Mouse (Mus musculus): Measurements from ENCODE around the gene Cptp. TPM values are rescaled to one million over a fixed set of nuclear protein-coding genes. Genes with fewer than 3 reads are reported as not detected.

Cptp gene
- total RNA-seq, 2 experiments from 2014 or later, result 21.7 to 28.9 TPM

DNA sequence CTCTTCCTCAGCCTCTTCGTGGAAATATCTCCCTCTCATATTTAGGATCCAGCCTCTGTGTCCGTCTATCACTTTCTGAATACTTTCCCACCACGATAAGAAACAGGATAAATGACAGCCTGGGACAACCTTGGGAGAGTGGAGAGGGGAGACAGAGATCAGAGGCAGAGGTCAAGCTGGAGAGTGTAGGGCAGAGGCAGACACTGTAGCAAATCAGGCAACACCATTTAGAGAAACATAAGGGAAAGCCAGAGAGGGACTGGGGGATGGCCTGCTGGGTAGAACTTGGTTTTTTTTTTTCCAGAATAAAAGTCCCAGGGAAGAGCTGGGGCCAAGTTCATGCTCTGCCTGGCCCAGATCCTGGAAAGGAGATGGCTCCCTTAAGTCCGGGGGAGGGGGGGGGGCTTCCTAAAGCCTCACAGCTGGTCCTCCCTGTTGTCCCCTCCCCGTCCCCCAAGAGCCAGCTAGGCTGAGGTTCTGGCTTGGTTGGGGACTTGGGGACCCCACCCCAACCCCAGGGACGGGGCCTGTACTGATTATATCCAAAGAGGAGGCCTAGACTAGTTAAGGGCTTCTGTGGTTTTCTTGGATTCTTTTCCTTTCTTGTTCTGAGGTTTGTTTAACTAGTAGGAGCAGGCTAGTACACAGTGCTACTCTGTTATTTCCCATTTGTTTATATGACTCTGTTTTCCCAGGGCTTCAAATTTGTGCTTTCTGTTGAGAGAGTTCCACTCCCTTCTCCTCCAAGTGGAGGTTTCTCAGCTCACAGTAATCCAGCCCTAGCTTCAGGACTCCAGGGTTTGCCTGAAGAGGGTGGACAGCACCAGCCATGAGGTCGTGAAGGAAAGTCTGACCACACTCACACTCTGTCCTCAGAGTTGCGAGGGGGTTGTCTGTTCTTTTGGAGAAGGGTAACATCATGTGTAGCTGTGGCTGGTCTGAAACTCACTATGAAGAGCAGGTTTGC lies 30.8 kb downstream of the Cptp start:
- H3K27ac ChIP-seq, result no peak overlapping the region
- no peak for DNase-seq (ENCODE audit: extremely low spot score in 1 of 2, low spot score in 2 of 2)
- intact Hi-C loops (cut with DNase I), result no loop called here
- TF ChIP-seq CTCF (IDR thresholded peaks at IDR 0.05), result no peak
- H3K4me3 ChIP-seq, result no peak overlapping the region

DNA sequence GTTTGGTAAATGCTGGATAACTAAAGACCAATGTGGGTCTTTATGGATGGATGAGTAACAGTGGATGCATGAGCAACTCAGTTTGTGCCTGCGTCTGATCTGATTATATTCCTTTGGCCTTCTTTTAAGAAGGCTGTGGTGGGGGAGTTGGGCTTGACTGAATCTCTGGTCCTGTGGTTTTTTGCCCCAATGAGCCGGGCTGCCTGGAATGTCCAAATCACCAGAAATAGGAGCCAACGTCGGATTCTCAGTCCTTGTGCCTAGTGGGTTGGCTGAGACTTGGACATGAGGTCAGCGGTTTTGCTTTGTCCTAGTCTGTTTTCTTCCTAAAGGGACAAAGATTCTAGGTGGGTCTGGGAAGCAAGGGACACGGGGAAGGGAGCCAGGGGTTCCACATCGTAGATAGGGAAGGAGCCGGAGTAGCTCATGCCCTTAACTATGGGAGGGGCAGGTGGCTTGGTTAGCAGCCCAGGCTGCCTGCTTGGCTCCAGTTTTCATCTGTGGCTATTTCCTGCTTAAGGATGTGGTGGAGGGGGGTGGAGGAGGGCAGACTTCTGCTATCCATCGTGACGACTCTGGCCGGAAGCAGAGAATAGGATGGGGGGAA lies 31.7 kb downstream of the Cptp start:
- no peak for DNase-seq (ENCODE audit: extremely low spot score in 1 of 2, low spot score in 2 of 2)
- Histone ChIP-seq H3K4me3 (no peak overlapping the region), H3K27ac (no peak overlapping the region)
- intact Hi-C loops (cut with DNase I), result no loop called here
- TF ChIP-seq CTCF (IDR thresholded peaks at IDR 0.05), result no peak

DNA sequence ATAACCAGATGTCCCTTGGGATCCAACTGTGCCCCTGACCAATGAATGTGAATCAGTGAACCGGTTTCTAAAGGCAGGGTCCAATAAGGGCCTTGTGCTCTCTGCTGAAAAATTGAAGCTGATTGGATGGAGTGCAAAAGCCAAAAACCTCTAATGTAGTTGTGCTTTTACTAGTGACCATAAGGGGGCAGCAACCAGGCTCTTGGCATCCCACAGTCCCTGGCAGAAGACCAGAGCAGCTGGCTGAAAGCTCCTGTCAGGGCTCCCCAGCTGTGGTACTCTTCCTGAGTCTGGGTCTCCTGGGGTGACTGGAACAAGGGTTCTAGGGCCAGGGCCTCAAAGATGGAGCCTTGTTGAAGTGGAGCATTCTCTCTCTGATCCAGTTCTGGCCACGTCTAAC lies 35.4 kb downstream of the Cptp start:
- H3K4me3 ChIP-seq, result no peak overlapping the region
- intact Hi-C loops (cut with DNase I), result no loop called here
- H3K27ac ChIP-seq, result peak overlapping the region; percentile 26
- peak; percentile 83 for TF ChIP-seq CTCF (IDR thresholded peaks at IDR 0.05)
- peak; percentile 58 to 64 for DNase-seq (ENCODE audit: extremely low spot score in 1 of 2, low spot score in 2 of 2)

DNA sequence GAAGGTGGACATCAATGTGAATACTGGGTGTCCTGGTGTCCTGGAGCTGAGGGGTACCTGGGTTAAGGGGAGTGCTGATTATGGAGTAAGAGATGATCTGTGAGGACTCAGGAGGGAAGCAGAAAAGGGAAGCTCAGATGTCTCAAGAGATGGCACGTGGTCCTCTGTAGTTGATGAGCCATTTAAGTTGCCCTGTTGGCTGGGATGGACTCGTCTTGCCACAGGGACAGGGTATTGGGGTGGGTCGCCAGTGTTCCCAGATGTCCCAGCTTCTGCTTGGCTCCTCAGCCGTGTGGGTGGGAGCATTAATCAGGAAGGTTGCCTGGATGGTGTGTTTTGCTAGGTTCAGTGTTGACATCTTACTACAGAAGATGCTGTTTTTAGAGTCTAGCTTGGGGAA lies 36.0 kb downstream of the Cptp start:
- intact Hi-C loops (cut with DNase I), result no loop called here
- H3K27ac ChIP-seq, result no peak overlapping the region
- no peak for DNase-seq (ENCODE audit: extremely low spot score in 1 of 2, low spot score in 2 of 2)
- no peak overlapping the region for H3K4me3 ChIP-seq
- no peak for TF ChIP-seq CTCF (IDR thresholded peaks at IDR 0.05)

DNA sequence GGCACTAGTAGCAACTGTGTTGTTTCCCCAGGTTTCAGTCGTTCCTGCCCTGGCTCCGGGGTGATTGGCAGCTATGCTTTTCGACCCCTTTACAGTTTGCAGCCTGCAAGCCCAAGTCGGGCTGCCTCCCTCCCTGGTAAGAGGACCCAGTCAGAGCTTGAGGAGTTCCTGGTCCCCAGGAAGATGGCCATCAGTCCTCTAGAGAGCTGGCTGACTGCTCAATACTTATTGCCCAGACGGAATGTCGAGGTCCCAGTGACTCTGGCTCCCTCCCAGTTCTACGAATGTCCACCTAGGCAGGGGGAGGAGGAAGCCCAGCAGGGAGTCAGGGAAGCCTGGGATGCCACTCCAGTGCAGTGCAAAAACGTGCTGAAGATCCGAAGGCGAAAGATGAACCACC lies 36.9 kb downstream of the Cptp start:
- intact Hi-C loops (cut with DNase I), result no loop called here
- Histone ChIP-seq H3K27ac (peak overlapping the region; percentile 91; the same call in 1 of the 2 replicates), H3K4me3 (peak overlapping the region; percentile 65)
- no peak for DNase-seq (ENCODE audit: extremely low spot score in 1 of 2, low spot score in 2 of 2)
- TF ChIP-seq CTCF (IDR thresholded peaks at IDR 0.05), result no peak

DNA sequence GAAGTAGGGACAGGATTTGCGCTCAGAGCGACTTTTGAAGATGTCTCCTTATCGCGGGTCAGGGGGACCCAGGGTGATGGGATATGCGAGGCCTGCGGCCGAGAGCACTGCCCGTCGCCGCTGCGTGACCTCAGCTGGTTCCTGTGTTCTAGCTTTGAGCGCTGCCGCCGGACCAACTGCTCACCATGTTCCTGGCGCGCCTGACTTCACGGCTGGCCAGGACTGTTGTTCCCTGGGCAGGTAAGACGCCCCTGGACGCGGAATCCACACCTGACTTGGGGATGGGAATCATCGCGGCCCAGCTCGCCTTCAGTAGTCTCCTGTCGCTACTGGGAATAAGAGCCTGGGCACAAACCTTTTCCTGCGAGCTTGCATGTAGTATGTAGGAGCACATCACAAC lies 37.4 kb downstream of the Cptp start:
- Histone ChIP-seq H3K4me3 (peak overlapping the region; percentile 65), H3K27ac (peak overlapping the region; percentile 91)
- DNase-seq (ENCODE audit: extremely low spot score in 1 of 2, low spot score in 2 of 2), result no peak
- intact Hi-C loops (cut with DNase I), result loop anchor here (1.0 to 2.0 kb wide), 3 partner anchors 15 to 111 kb away; partner anchors contain the start of genes Dvl1 and Ube2j2
- no peak for TF ChIP-seq CTCF (IDR thresholded peaks at IDR 0.05)

DNA sequence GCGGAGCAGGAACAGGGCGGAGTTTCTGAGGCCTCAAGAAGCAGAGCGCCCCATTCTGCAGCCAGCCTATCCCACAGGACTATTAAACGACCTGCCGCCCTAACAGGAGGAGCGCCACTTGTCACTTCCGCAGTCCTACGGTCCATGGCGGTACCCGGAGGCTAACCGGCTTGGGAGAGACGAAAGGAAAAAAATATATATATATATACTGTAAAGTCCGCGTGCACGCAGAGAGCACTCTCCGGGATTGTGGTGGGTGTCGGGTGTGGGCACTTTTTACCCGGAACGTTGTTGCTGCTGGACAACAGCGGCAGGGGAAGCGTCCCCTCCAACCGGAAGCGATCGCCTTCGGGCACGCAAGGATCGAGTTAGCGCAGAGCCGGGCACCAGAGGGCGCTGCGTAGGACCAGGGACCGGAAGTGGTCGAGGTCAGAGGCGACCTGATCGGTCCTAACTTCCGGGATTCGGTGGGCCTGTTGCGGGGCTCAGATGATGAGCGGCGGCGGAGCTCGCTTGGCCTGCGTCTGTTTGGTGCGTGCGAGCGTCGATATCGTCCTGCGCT lies 38.0 kb downstream of the Cptp start, which contains the start of gene Aurkaip1:
Gene Aurkaip1 (plus strand): TSS at position 68 of the 562 bp plus-strand sequence.
- peak; percentile 95 to 96 for DNase-seq (ENCODE audit: extremely low spot score in 1 of 2, low spot score in 2 of 2)
- peak; percentile 76 for TF ChIP-seq CTCF (IDR thresholded peaks at IDR 0.05)
- Histone ChIP-seq H3K4me3 (peak within 1 kb of the TSS; percentile 65), H3K27ac (peak within 1 kb of the TSS; percentile 91)
- intact Hi-C loops (cut with DNase I), result loop anchor here (1.0 to 2.0 kb wide), 3 partner anchors 16 to 112 kb away; partner anchors contain the start of genes Dvl1 and Ube2j2

DNA sequence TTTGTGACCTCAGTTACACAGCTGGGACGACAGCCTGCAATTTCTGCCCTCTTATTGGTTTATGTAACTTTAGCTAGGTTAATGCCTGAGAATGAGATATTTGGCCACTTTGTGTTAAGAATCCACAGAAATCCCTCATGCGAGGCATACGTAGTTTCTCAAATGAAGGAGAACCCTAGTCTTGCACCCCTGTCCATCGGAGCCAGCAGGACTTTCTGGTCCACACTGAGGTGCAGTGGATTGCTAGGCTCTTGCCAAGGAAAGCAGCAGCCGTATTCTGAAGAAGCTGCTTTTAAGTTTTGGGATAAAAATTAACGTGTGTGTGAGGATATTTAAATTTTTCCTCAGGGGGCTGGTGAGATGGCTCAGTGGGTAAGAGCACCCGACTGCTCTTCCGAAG lies 38.6 kb downstream of the Cptp start:
- TF ChIP-seq CTCF (IDR thresholded peaks at IDR 0.05), result no peak
- no peak overlapping the region for H3K27ac ChIP-seq

DNA sequence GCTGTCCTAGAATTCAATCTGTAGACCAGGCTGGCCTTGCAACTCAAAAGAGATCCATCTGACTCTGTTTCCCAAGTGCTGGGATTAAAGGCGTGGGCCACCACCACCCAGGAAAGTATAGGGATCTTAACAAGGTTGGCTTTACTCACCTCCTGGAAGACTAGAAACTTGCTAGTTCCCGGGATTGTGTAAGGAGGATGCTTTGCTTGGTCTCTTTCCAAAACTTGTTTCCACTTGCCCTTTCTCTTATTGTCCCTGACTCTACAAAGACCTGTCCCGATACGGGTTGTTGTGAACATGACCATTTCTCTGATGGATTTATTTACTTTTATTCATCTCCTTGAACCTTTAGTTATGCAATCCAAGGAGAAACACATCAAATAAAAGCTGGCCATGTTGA lies 39.4 kb downstream of the Cptp start:
- no peak for DNase-seq (ENCODE audit: extremely low spot score in 1 of 2, low spot score in 2 of 2)
- TF ChIP-seq CTCF (IDR thresholded peaks at IDR 0.05), result no peak
- Histone ChIP-seq H3K27ac (no peak overlapping the region), H3K4me3 (no peak overlapping the region)
- intact Hi-C loops (cut with DNase I), result loop anchor here (2.0 kb wide), 2 partner anchors 17 to 113 kb away; partner anchors contain the start of genes Dvl1 and Ube2j2

More for the DNA sequence above, 38.6 kb downstream of the Cptp start:
- H3K4me3 ChIP-seq, result peak overlapping the region; percentile 65
- no peak for DNase-seq (ENCODE audit: extremely low spot score in 1 of 2, low spot score in 2 of 2)
- intact Hi-C loops (cut with DNase I), result loop anchor here (2.0 kb wide), 2 partner anchors 16 to 112 kb away; partner anchors contain the start of genes Dvl1 and Ube2j2

DNA sequence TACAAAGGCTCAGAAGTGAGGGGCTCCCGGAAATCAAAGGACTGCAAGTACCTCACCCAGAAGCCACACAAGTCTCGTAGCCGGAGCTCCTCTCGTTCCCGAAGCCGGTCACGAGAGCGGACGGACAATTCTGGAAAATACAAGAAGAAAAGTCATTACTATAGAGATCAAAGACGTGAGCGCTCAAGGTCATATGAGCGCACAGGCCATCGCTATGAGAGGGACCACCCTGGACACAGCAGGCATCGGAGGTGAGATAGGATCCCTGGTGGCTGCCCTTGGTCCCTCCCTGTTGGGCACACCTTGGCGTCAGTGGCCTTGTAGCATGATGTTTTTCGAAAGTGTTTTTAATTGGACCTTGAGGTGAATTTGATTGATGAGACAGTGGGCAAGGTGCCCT lies 45.8 kb downstream of the Cptp start:
- H3K4me3 ChIP-seq, result no peak overlapping the region
- DNase-seq (ENCODE audit: extremely low spot score in 1 of 2, low spot score in 2 of 2), result no peak
- H3K27ac ChIP-seq, result no peak overlapping the region
- TF ChIP-seq CTCF (IDR thresholded peaks at IDR 0.05), result no peak
- intact Hi-C loops (cut with DNase I), result no loop called here

DNA sequence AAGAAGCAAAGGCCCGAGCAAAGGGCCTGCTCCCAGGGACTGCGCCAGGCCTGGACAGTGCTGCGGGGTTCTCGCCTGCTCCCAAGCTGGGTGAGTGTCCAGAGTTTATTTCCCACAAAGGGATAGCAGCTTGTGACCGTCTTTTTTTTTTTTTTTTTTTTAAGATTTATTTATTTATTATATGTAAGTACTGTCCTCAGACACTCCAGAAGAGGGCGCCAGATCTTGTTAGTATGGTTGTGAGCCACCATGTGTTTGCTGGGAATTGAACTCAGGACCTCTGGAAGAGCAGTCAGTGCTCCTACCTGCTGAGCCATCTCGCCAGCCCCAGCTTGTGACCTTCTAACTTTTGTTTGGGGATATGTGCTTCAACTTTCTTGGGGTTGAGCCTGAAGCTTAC lies 48.2 kb downstream of the Cptp start:
- no peak overlapping the region for H3K27ac ChIP-seq
- intact Hi-C loops (cut with DNase I), result no loop called here
- peak; percentile 43 for TF ChIP-seq CTCF (IDR thresholded peaks at IDR 0.05)
- DNase-seq (ENCODE audit: extremely low spot score in 1 of 2, low spot score in 2 of 2), result no peak
- H3K4me3 ChIP-seq, result no peak overlapping the region

DNA sequence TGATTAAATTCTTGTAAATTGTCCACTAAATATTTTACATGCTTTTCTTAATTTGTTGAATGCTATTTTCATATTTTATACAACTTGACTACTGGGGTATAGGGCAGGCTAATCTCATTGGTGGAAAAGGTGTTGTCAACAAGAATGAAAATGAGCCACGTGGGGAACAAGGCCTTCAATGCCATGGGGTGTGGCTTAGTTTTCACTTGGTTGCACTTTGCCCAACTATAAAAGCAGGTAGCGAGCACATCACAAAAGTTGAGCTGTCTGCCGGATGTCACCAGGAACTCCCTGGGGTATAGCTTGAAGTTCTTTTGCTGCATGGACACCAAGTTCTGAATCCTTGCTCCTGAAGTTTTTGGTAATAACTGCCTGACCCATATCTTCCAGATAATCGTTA lies 51.7 kb downstream of the Cptp start:
- Histone ChIP-seq H3K4me3 (no peak overlapping the region), H3K27ac (no peak overlapping the region)
- no peak for DNase-seq (ENCODE audit: extremely low spot score in 1 of 2, low spot score in 2 of 2)
- no peak for TF ChIP-seq CTCF (IDR thresholded peaks at IDR 0.05)
- intact Hi-C loops (cut with DNase I), result no loop called here

Small RNA genes within 50 kb of the gene (microRNA-seq; reads per million reads assigned to microRNA genes)
- 0 reads per million in 2 experiments for gene Gm22991

Other genes with a start within 250 kb of the Cptp start
- gene Cdk11b, start 244.6 kb downstream of the Cptp start, total RNA-seq (2021), result 10 to 100 TPM; 46.8 to 56.0 TPM
- gene Gm10563, start 224.0 kb downstream of the Cptp start, total RNA-seq (2021), result not detected
- 1 to 10 TPM; 4.1 to 5.4 TPM for gene Mmp23, start 216.1 kb downstream of the Cptp start, total RNA-seq (2021)
- gene Mib2, start 200.2 kb downstream of the Cptp start, total RNA-seq (2021), result 100 to 1,000 TPM; 133 to 140 TPM
- gene Fndc10, start 175.1 kb downstream of the Cptp start, total RNA-seq (2021), result 10 to 100 TPM; 26.2 to 33.4 TPM
- 10 to 100 TPM; 89.2 to 98.0 TPM for gene Ssu72, start 164.6 kb downstream of the Cptp start, total RNA-seq (2021)
- gene Tmem240, start 134.6 kb downstream of the Cptp start, total RNA-seq (2021), result 10 to 100 TPM; 54.0 to 57.0 TPM
- 10 to 100 TPM; 53.0 to 58.8 TPM for gene Atad3a, start 108.3 kb downstream of the Cptp start, total RNA-seq (2021)
- 10 to 100 TPM; 13.6 to 15.9 TPM for gene Vwa1, start 94.7 kb downstream of the Cptp start, total RNA-seq (2021)
- 10 to 100 TPM; 16.4 to 16.8 TPM for gene Tmem88b, start 83.6 kb downstream of the Cptp start, total RNA-seq (2021)
- gene Ankrd65, start 79.0 kb downstream of the Cptp start, total RNA-seq (2021), result under 1 TPM in 1 of 2 experiments, not detected in 1; 0.29 TPM
- 10 to 100 TPM; 82.7 to 84.8 TPM for gene Mrpl20, start 66.6 kb downstream of the Cptp start, total RNA-seq (2021)
- 10 to 100 TPM; 74.8 to 83.4 TPM for gene Ccnl2, start 57.0 kb downstream of the Cptp start, total RNA-seq (2021)
- gene Aurkaip1, start 38.2 kb downstream of the Cptp start, total RNA-seq (2021), result 100 to 1,000 TPM in 1 of 2 experiments, 10 to 100 TPM in 1; 98.5 to 101 TPM
- gene Mxra8, start 29.8 kb downstream of the Cptp start, total RNA-seq (2021), result 1 to 10 TPM; 5.9 to 8.0 TPM
- 10 to 100 TPM; 94.0 to 96.3 TPM for gene Dvl1, start 22.0 kb downstream of the Cptp start, total RNA-seq (2021)
- under 1 TPM; 0.23 to 0.30 TPM for gene Tas1r3, start 6.1 kb downstream of the Cptp start, total RNA-seq (2021)
- gene Ints11, start 106 bp upstream of the Cptp start, total RNA-seq (2021), result 10 to 100 TPM; 37.3 to 41.1 TPM
- 10 to 100 TPM; 55.0 to 61.2 TPM for gene Pusl1, start 22.3 kb upstream of the Cptp start, total RNA-seq (2021)
- 100 to 1,000 TPM; 139 to 152 TPM for gene Acap3, start 22.4 kb upstream of the Cptp start, total RNA-seq (2021)
- 10 to 100 TPM; 70.3 to 80.5 TPM for gene Ube2j2, start 74.4 kb upstream of the Cptp start, total RNA-seq (2021)
- gene C1qtnf12, start 92.9 kb upstream of the Cptp start, total RNA-seq (2021), result 10 to 100 TPM; 18.9 to 19.7 TPM
- gene B3galt6, start 123.2 kb upstream of the Cptp start, total RNA-seq (2021), result 10 to 100 TPM in 1 of 2 experiments, 1 to 10 TPM in 1; 9.1 to 10.8 TPM
- 100 to 1,000 TPM; 187 to 193 TPM for gene Sdf4, start 123.4 kb upstream of the Cptp start, total RNA-seq (2021)
- gene Tnfrsf4, start 144.4 kb upstream of the Cptp start, total RNA-seq (2021), result 1 to 10 TPM; 1.7 to 2.4 TPM
- gene Tnfrsf18, start 156.7 kb upstream of the Cptp start, total RNA-seq (2021), result not detected
- under 1 TPM in 1 of 2 experiments, not detected in 1; 0.79 TPM for gene Ttll10, start 190.0 kb upstream of the Cptp start, total RNA-seq (2021)
- 10 to 100 TPM; 30.7 to 34.7 TPM for gene 9430015G10Rik, start 240.5 kb upstream of the Cptp start, total RNA-seq (2021)